Mouse (Mus musculus): ENCODE measurements at regions not wholly inside any gene's neighbourhood (a gene's known extent, or its start where the extent isn't known, plus 50 kb on each side); places are given as distances from the start of the nearest gene placed in this dataset.

DNA sequence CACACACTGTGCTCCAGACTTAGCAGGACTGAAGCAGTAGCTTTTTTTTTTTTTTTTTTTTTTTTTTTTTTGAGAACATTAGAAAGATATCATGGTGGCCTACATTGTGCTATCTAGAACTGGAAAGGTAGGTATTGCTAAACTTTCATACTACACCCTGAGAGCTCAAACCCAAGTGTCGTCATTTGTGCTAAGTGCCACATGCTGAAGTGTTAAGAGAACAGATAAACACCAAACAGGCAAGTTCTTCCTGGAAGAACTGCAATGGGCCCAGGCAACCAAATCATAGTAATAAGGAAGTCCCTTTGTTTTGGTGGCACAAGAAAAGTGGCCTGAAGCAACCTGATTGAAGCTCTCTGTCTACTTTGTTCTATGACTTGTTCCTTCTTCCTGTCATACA is 76.6 kb downstream of the Arrdc3 start:
- H3K27ac ChIP-seq (ENCODE audit: insufficient read depth, low read depth, low read length), result no peak overlapping the region
- H3K4me1 ChIP-seq (ENCODE audit: control insufficient read depth, insufficient read depth, low read length), result peaks cover 12% of the 10 kb centered on the region
- H3K4me3 ChIP-seq (ENCODE audit: insufficient read depth, low read length), result no peak overlapping the region
- no peak for TF ChIP-seq POLR2A (IDR thresholded peaks at IDR 0.05; ENCODE audit: borderline replicate concordance, low read depth, low read length)
- no peak for TF ChIP-seq CTCF (IDR thresholded peaks at IDR 0.05; ENCODE audit: low read depth, low read length)

DNA sequence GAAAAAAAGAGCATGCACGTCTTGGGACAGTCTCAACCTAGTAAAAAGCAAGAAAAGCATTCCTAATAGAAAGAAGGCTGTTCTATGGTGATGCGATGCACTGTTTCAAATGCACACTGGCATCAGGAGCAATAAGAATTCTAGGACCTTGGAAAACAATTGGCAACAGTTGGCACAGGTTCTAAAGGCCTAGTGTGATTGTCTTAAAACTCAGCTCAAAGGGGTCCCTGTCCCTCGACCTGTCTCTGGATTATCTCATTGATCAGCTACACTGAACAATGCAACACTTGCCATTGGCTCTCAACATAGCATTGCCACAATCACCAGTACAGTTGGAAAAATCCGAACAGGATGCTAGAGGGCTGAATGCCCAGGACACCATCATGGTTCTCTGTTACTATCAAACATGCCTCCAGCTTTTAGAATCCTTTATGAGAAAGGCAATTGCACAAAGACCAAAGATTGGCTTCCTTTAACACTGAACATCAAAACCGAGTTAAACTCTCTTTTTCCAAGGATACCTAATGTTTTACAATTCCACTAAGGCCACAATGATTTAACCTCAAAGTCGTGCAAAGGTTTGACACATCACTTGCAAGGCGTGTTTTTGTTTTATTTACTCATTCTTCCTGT is 78.9 kb downstream of the Arrdc3 start:
- H3K4me1 ChIP-seq (ENCODE audit: control insufficient read depth, insufficient read depth, low read length), result peaks cover 8% of the 10 kb centered on the region
- no peak for TF ChIP-seq CTCF (IDR thresholded peaks at IDR 0.05; ENCODE audit: low read depth, low read length)
- no peak for TF ChIP-seq POLR2A (IDR thresholded peaks at IDR 0.05; ENCODE audit: borderline replicate concordance, low read depth, low read length)
- no peak overlapping the region for H3K4me3 ChIP-seq (ENCODE audit: insufficient read depth, low read length)
- no peak overlapping the region for H3K27ac ChIP-seq (ENCODE audit: insufficient read depth, low read depth, low read length)

DNA sequence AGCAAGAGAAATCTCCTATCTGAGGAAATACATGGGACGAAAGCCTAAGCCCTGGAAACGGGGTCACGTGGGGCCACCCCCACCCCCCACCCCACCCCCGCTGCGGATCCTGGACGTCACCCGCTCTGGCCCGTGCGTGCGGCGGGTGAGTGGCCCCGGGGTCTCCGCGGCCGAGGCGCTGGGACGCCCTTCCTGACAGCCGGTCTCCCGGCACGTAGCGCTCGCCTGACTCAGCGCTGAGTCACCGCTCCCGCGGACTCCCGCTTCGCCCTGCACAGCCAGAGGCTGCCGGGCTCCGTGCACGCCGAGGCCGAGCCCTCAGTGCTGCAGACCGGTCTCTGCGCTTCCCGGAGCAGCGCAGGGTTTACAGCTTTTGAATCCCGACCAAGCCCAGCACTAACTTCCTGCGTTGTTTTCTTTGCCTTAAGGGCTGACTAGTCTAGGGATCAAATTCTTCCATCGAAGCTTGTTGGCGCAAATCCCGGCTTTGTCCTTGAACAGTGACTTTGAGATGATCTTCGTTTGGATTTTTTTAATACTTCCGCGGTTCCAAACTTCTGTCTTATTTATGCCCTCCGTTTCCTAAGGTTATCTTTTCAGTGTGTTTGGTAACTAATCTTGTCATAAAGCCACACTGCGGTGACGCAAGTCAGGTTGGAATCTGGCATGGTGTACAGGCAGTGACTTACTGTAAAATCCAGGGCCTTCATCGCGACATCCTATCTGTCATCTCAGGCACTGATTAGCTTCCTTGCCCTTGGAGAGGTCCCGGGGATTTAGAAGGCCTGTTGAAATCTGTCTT is 79.8 kb downstream of the Arrdc3 start:
- Histone ChIP-seq H3K4me3 (ENCODE audit: insufficient read depth, low read length) (peak overlapping the region; percentile 55), H3K27ac (ENCODE audit: insufficient read depth, low read depth, low read length) (peak overlapping the region; percentile 37), H3K4me1 (ENCODE audit: control insufficient read depth, insufficient read depth, low read length) (peaks cover 8% of the 10 kb centered on the region)
- TF ChIP-seq POLR2A (IDR thresholded peaks at IDR 0.05; ENCODE audit: borderline replicate concordance, low read depth, low read length) (no peak), CTCF (IDR thresholded peaks at IDR 0.05; ENCODE audit: low read depth, low read length) (no peak)

DNA sequence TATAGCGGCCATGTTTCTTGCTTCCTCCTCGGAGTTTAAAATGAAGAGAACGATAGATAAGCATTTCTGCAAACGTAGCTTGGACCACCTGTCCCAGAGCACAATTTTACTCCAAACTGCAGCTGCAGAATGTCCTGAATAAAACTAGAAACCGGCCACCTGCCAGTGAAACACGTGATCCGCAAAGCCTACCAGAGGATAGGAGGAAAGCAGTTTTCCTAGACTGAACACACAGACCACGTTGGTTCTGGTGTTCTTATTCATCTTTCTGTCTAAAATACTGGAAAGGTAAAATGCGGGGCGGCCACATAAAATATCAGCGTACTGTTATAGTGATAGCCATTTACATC is 80.4 kb downstream of the Arrdc3 start:
- no peak overlapping the region for H3K4me3 ChIP-seq (ENCODE audit: insufficient read depth, low read length)
- no peak for TF ChIP-seq POLR2A (IDR thresholded peaks at IDR 0.05; ENCODE audit: borderline replicate concordance, low read depth, low read length)
- no peak for TF ChIP-seq CTCF (IDR thresholded peaks at IDR 0.05; ENCODE audit: low read depth, low read length)
- no peak overlapping the region for H3K27ac ChIP-seq (ENCODE audit: insufficient read depth, low read depth, low read length)
- H3K4me1 ChIP-seq (ENCODE audit: control insufficient read depth, insufficient read depth, low read length), result peaks cover 8% of the 10 kb centered on the region

DNA sequence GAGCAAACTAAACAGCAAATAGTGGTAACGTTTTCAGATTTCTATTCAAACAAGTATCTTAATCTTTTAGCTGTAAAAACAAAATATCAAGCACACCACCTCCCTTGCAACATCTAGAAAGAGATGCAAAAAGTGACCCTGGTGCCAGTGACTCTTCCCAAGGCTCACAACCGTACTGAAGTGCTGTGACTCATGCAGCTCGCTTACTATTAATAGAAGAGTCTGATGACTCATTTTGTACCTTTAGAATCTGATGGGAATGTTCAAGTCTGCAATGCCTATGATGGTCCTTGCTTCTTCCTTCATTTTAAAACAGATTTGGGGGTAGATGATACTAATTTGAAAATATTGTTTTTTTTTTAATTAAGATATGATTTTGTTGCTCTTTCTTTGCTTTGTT is 88.5 kb downstream of the Arrdc3 start:
- H3K4me1 ChIP-seq (ENCODE audit: control insufficient read depth, insufficient read depth, low read length), result peaks cover 7% of the 10 kb centered on the region; the same call in 1 of the 2 replicates
- TF ChIP-seq POLR2A (IDR thresholded peaks at IDR 0.05; ENCODE audit: borderline replicate concordance, low read depth, low read length) (no peak), CTCF (IDR thresholded peaks at IDR 0.05; ENCODE audit: low read depth, low read length) (no peak)
- H3K27ac ChIP-seq (ENCODE audit: insufficient read depth, low read depth, low read length), result no peak overlapping the region
- no peak overlapping the region for H3K4me3 ChIP-seq (ENCODE audit: insufficient read depth, low read length)

DNA sequence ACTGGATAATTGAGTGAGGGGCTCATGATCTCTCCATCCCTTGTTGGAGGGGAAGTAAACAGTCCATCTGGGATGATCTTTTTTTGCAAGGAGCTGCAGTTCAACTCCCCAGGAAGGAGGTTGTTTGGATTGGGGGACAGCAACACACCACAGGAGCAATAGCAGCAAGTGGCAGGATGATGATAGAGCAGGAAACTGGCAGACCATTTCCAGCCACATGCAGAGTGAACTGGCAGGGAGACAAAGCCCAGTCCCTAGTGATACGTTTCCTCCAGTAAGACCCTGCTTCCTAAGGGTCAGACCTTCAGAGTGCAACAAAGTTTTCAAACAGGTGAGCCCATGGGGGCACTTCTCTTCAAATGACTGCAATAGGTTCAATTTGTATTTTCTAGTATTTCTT is 91.2 kb downstream of the Arrdc3 start:
- Histone ChIP-seq H3K4me1 (ENCODE audit: control insufficient read depth, insufficient read depth, low read length) (peaks cover 5% of the 10 kb centered on the region; the same call in 1 of the 2 replicates), H3K4me3 (ENCODE audit: insufficient read depth, low read length) (no peak overlapping the region), H3K27ac (ENCODE audit: insufficient read depth, low read depth, low read length) (no peak overlapping the region)
- TF ChIP-seq POLR2A (IDR thresholded peaks at IDR 0.05; ENCODE audit: borderline replicate concordance, low read depth, low read length) (no peak), CTCF (IDR thresholded peaks at IDR 0.05; ENCODE audit: low read depth, low read length) (no peak)

DNA sequence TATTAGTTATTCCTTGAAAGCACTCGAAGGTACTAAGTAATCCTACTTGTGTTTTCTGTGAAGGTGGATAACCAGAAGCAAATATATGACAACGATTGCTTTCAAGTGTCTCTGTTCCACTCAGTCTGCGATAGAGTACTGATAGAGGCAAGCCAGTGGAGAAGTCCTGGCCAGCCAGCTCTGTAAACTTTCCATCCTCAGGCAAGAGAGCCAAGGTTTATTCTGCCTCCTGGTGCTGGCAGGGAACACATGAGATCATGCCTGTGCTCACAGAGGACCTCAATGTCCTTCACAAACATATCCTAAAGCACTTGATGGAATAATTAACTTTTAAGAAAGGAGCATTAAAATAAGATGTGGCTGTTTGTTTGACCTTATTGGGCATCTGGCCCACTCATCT is 94.1 kb downstream of the Arrdc3 start:
- Histone ChIP-seq H3K4me1 (ENCODE audit: control insufficient read depth, insufficient read depth, low read length) (no peaks in the 10 kb centered on the region), H3K4me3 (ENCODE audit: insufficient read depth, low read length) (no peak overlapping the region), H3K27ac (ENCODE audit: insufficient read depth, low read depth, low read length) (no peak overlapping the region)
- TF ChIP-seq CTCF (IDR thresholded peaks at IDR 0.05; ENCODE audit: low read depth, low read length) (no peak), POLR2A (IDR thresholded peaks at IDR 0.05; ENCODE audit: borderline replicate concordance, low read depth, low read length) (no peak)

DNA sequence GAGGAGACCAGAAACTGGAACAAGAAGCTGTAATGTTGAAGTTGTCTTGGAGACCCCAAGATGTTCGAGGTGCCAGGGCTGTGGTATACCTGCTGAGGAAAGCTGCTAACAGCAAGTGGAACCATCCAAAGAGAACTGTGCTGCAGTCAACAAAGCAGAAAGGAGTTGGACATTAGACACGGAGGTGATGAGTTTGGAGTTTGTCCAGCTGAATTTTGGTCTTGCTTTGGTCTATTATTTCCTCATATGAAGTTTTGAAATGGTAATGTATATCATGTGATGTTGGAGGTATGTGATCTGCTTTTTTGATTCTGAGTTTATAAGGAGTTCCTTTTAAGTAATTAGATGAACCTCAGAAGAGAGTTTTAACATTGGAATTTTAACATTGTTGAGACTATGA is 98.0 kb downstream of the Arrdc3 start:
- TF ChIP-seq POLR2A (IDR thresholded peaks at IDR 0.05; ENCODE audit: borderline replicate concordance, low read depth, low read length) (no peak), CTCF (IDR thresholded peaks at IDR 0.05; ENCODE audit: low read depth, low read length) (no peak)
- Histone ChIP-seq H3K4me3 (ENCODE audit: insufficient read depth, low read length) (no peak overlapping the region), H3K4me1 (ENCODE audit: control insufficient read depth, insufficient read depth, low read length) (no peaks in the 10 kb centered on the region), H3K27ac (ENCODE audit: insufficient read depth, low read depth, low read length) (no peak overlapping the region)

DNA sequence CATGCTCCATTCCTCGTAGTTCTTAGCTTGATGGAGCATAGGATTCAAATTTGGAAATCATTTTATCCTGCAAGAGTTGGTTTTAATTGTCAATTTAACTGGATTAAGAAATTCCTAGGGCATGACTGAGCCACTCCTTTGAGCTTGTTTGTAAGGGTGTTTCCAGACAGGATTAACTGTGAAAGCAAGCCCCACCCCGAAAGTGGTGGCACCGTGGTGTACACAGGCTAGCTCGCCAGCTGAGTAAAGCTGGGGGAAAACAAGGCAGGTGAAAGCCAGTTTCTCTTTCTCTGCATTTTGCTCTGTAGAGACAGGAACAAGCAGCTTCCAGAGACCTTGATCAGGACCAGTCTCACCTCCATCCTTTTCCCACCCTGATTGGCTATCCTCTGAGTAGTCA is 103.5 kb downstream of the Arrdc3 start:
- no peak for TF ChIP-seq CTCF (IDR thresholded peaks at IDR 0.05; ENCODE audit: low read depth, low read length)
- TF ChIP-seq POLR2A (IDR thresholded peaks at IDR 0.05; ENCODE audit: borderline replicate concordance, low read depth, low read length), result no peak
- Histone ChIP-seq H3K4me3 (ENCODE audit: insufficient read depth, low read length) (no peak overlapping the region), H3K4me1 (ENCODE audit: control insufficient read depth, insufficient read depth, low read length) (no peaks in the 10 kb centered on the region), H3K27ac (ENCODE audit: insufficient read depth, low read depth, low read length) (no peak overlapping the region)

DNA sequence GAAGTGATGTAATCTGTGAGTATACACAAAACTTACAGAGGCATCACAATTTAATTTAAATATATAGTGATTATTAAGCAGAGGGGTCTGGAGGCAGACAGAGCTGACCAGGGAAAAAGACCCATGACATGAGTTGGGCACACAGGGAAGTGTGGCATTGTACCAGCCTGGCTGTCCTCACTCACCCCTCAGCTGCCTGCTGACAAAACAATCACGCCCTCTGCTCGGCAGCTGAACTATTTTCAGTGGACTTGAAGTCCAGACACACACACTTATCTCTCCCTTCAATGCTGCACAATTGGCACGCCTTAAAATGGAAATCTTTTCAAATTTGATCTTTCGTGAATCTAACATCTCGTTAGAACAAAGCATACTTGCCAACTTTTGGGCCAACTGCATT is 106.6 kb downstream of the Arrdc3 start:
- no peaks in the 10 kb centered on the region for H3K4me1 ChIP-seq (ENCODE audit: control insufficient read depth, insufficient read depth, low read length)
- H3K27ac ChIP-seq (ENCODE audit: insufficient read depth, low read depth, low read length), result no peak overlapping the region
- H3K4me3 ChIP-seq (ENCODE audit: insufficient read depth, low read length), result no peak overlapping the region
- TF ChIP-seq POLR2A (IDR thresholded peaks at IDR 0.05; ENCODE audit: borderline replicate concordance, low read depth, low read length) (no peak), CTCF (IDR thresholded peaks at IDR 0.05; ENCODE audit: low read depth, low read length) (no peak)
